Mouse (Mus musculus): ENCODE results near the gene Selenom. TPM values are rescaled to one million over a fixed set of nuclear protein-coding genes. Genes with fewer than 3 reads are reported as not detected.

Selenom gene
- total and polyA plus RNA-seq, 3 experiments: 4.1 to 33.0 (median 7.1) TPM

GRCm38 (mm10) chr11:3495496-3495895, 19.0 kb upstream of the Selenom start:
- no peak for TF ChIP-seq UBTF (IDR thresholded peaks at IDR 0.05; ENCODE audit: low read depth, low read length)
- no peak for TF ChIP-seq JUND (conservative IDR thresholded peaks at IDR 0.05; ENCODE audit: low read depth, low read length)
- TF ChIP-seq TCF12 (IDR thresholded peaks at IDR 0.05; ENCODE audit: low read depth, low read length): no peak
- no peak for TF ChIP-seq MAFK (IDR thresholded peaks at IDR 0.05; ENCODE audit: insufficient replicate concordance, low read length)
- no peak for TF ChIP-seq MXI1 (IDR thresholded peaks at IDR 0.05; ENCODE audit: low read depth, low read length)
- no peak for TF ChIP-seq RCOR1 (conservative IDR thresholded peaks at IDR 0.05; ENCODE audit: low read depth, low read length)
- no peak for TF ChIP-seq HCFC1 (IDR thresholded peaks at IDR 0.05; ENCODE audit: low read depth, low read length)
- no peak for TF ChIP-seq E2F4 (IDR thresholded peaks at IDR 0.05; ENCODE audit: insufficient replicate concordance, low read depth, low read length)
- TF ChIP-seq SMC3 (IDR thresholded peaks at IDR 0.05; ENCODE audit: low read depth, low read length): no peak
- TF ChIP-seq USF2 (conservative IDR thresholded peaks at IDR 0.05; ENCODE audit: low read depth, low read length): no peak
- TF ChIP-seq ELF1 (IDR thresholded peaks at IDR 0.05; ENCODE audit: low read depth, low read length): no peak
- TF ChIP-seq GABPA (IDR thresholded peaks at IDR 0.05; ENCODE audit: insufficient replicate concordance, low read depth, low read length): no peak
- no peak for TF ChIP-seq TBP (conservative IDR thresholded peaks at IDR 0.05; ENCODE audit: low read depth, low read length)
- TF ChIP-seq MAX (IDR thresholded peaks at IDR 0.05; ENCODE audit: low read length): no peak
- TF ChIP-seq POLR2A (IDR thresholded peaks at IDR 0.05; ENCODE audit: low read depth, low read length): no peak
- TF ChIP-seq ZKSCAN1 (IDR thresholded peaks at IDR 0.05; ENCODE audit: borderline replicate concordance, low read depth, low read length): no peak
- H3K9me3 ChIP-seq (replicated peaks; ENCODE audit: low read length): no peaks in the 10 kb centered on the region
- H3K27ac ChIP-seq (ENCODE audit: insufficient read depth, low read depth): no peak overlapping the region
- dilution Hi-C loops (cut with MboI; ENCODE audit: extremely low pct_ligation_motif_present, extremely low pct_unique_long_range_greater_than_20kb, low sequenced_read_pairs) (no loop called here), in situ Hi-C loops (cut with MboI; ENCODE audit: low pct_ligation_motif_present, low pct_unique_long_range_greater_than_20kb, low sequenced_read_pairs) (no loop called here)
- H3K9ac ChIP-seq (ENCODE audit: insufficient read depth, low read depth): no peak overlapping the region
- no peaks in the 10 kb centered on the region for H3K79me2 ChIP-seq (replicated peaks; ENCODE audit: control insufficient read depth, extremely low read depth, insufficient read depth, poor library complexity, severe bottlenecking)
- H3K27me3 ChIP-seq (replicated peaks): peaks cover 22% of the 10 kb centered on the region
- H3K4me2 ChIP-seq (ENCODE audit: insufficient read depth, low read depth, poor library complexity, severe bottlenecking): no peak overlapping the region
- H3K4me3 ChIP-seq (replicated peaks in 1 of 3; ENCODE audit: low read depth in 2 of 3, low read length in 2 of 3, poor library complexity in 1 of 3): no peak overlapping the region
- DNase-seq (ENCODE audit: extremely low read depth): no peak
- peaks cover 0 to 4% of the 10 kb centered on the region in 2 experiments; a peak in 2 of 4 replicates for H3K4me1 ChIP-seq (ENCODE audit: control insufficient read depth in 1 of 2, insufficient read depth in 2 of 2)
- H3K36me3 ChIP-seq (replicated peaks in 1 of 2; ENCODE audit: control insufficient read depth in 1 of 2, insufficient read depth in 1 of 2, low read length in 1 of 2): no peaks in the 10 kb centered on the region

- no peaks in the 10 kb centered on the region for H3K79me2 ChIP-seq (replicated peaks; ENCODE audit: control insufficient read depth, extremely low read depth, insufficient read depth, poor library complexity, severe bottlenecking)
- no peaks in the 10 kb centered on the region for H3K36me3 ChIP-seq (replicated peaks in 1 of 2; ENCODE audit: control insufficient read depth in 1 of 2, insufficient read depth in 1 of 2, low read length in 1 of 2)
- in situ Hi-C loops (cut with MboI; ENCODE audit: low pct_ligation_motif_present, low pct_unique_long_range_greater_than_20kb, low sequenced_read_pairs) (no loop called here), dilution Hi-C loops (cut with MboI; ENCODE audit: extremely low pct_ligation_motif_present, extremely low pct_unique_long_range_greater_than_20kb, low sequenced_read_pairs) (no loop called here)
- H3K4me1 ChIP-seq (ENCODE audit: control insufficient read depth in 1 of 2, insufficient read depth in 2 of 2): peaks cover 0 to 4% of the 10 kb centered on the region in 2 experiments; a peak in 2 of 4 replicates
- H3K27ac ChIP-seq (ENCODE audit: insufficient read depth, low read depth): no peak overlapping the region
- no peak for DNase-seq (ENCODE audit: extremely low read depth)
- H3K4me2 ChIP-seq (ENCODE audit: insufficient read depth, low read depth, poor library complexity, severe bottlenecking): no peak overlapping the region
- TF ChIP-seq E2F4 (IDR thresholded peaks at IDR 0.05; ENCODE audit: insufficient replicate concordance, low read depth, low read length) (no peak), ZKSCAN1 (IDR thresholded peaks at IDR 0.05; ENCODE audit: borderline replicate concordance, low read depth, low read length) (no peak), SIN3A (IDR thresholded peaks at IDR 0.05; ENCODE audit: low read length) (no peak), ZNF384 (IDR thresholded peaks at IDR 0.05; ENCODE audit: low read depth, low read length) (no peak), POLR2A (IDR thresholded peaks at IDR 0.05; ENCODE audit: low read depth, low read length) (no peak), UBTF (IDR thresholded peaks at IDR 0.05; ENCODE audit: low read depth, low read length) (no peak), NRF1 (IDR thresholded peaks at IDR 0.05; ENCODE audit: low read depth, low read length) (no peak), USF1 (IDR thresholded peaks at IDR 0.05; ENCODE audit: low read depth, low read length) (no peak), NELFE (IDR thresholded peaks at IDR 0.05; ENCODE audit: low read depth, low read length) (no peak), CHD1 (IDR thresholded peaks at IDR 0.05; ENCODE audit: low read depth, low read length) (no peak)
- no peak overlapping the region for H3K4me3 ChIP-seq (replicated peaks in 1 of 3; ENCODE audit: low read depth in 2 of 3, low read length in 2 of 3, poor library complexity in 1 of 3)
- H3K27me3 ChIP-seq (replicated peaks): peaks cover 34% of the 10 kb centered on the region
- H3K9me3 ChIP-seq (replicated peaks; ENCODE audit: low read length): no peaks in the 10 kb centered on the region
- H3K9ac ChIP-seq (ENCODE audit: insufficient read depth, low read depth): no peak overlapping the region
These were observed 17.7 kb upstream of the Selenom start for GRCm38 (mm10) chr11:3496756-3497155.

All from CH12.LX (cell line).